Mouse (Mus musculus) megakaryocyte, embryonic 14.5 days (primary cell): Measurements from ENCODE around the gene Gm49383. TPM values are rescaled to one million over a fixed set of nuclear protein-coding genes. Genes with fewer than 3 reads are reported as not detected.
A peak's percentile ranks its signal among the peaks of the same experiment; 100 is the strongest.

Experiments used
- H3K27me3 ChIP-seq: replicated peaks from 2 replicates; pipeline ENCODE3; 2012; ENCODE audit warnings: inconsistent platforms
- H3K36me3 ChIP-seq: replicated peaks from 2 replicates; pipeline ENCODE3; 2012; ENCODE audit warnings: low read length, inconsistent platforms, mixed read lengths
- H3K4me1 ChIP-seq: 2 replicates; pipeline ENCODE4 v1.6.1; 2012; ENCODE audit warnings: inconsistent platforms
- H3K4me3 ChIP-seq: replicated peaks from 2 replicates; pipeline ENCODE3; 2012; ENCODE audit warnings: moderate library complexity, mild to moderate bottlenecking, inconsistent platforms
- H3K9me3 ChIP-seq: 2 replicates; pipeline ENCODE4 v1.6.1; 2012; ENCODE audit warnings: inconsistent platforms
- FLI1 ChIP-seq: IDR thresholded peaks from 2 replicates; pipeline ENCODE4 v1.6.1; 2012; ENCODE audit warnings: low read length, inconsistent platforms, mixed read lengths
- GATA1 ChIP-seq: IDR thresholded peaks from 3 replicates; pipeline ENCODE4 v1.6.1; 2012; ENCODE audit warnings: mixed read lengths, low read length, inconsistent platforms, borderline replicate concordance
- polyA plus RNA-seq: library from polyadenylated mRNA; stranded (reverse); fragments of >175 nt; gene quantifications from 2 replicates; pipeline ENCODE4 v1.2.3, GENCODE M21; 2012; ENCODE audit warnings: low replicate concordance; ENCODE audit not compliant: insufficient read depth

Gm49383 gene
- polyA plus RNA-seq, 1 experiment: 5.9 TPM

- no peak for TF ChIP-seq FLI1
- TF ChIP-seq GATA1: no peak
These were observed 12.3 kb downstream of the Gm49383 start for GRCm38 (mm10) chr12:69184342-69185295.

DNA sequence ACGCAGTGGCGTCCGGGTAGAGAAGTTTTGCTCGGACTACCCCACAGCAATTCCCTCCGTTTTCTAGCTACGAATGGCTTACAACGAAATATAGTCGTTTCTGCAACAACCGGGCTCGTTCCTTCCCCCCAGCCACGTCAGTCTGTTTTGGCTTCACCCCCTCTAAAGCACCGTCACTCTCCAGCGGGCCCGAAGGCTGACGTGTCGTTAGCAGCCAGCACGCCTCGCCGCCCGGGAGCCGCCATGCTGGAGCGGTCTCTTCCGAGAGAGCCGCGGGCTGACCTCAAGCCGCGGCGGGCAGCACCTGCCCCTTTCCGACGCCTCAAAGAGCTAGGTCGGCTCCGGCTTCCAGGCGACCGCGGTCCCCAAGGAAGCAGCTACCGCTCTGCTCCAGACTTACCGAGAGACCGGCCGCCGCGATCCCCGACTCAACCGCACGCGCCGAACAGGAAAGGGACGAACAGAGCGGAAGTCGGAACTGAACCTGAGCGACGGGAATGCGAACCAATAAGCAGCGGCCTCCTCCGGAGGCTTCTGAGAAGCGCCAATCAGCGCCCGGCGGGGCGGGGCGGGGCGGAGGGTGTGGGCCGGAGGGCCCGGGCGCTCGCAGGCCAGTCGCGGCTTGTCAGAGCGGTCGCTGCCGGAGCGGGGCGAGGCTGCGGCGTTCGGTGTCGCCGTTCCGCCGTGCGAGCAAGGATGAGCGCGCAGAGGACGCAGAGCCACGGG is 13.2 kb downstream of the Gm49383 start, which contains the start of the genes Rpl36al and Mgat2:
Gene Rpl36al (minus strand): TSS at position 501 of the 726 bp plus-strand sequence.
Gene Mgat2 (plus strand): TSS at position 575 of the 726 bp plus-strand sequence.
- H3K36me3 ChIP-seq: peaks cover 40% of the 10 kb centered on the region
- TF ChIP-seq GATA1: no peak
- TF ChIP-seq FLI1: no peak
- peaks cover 30% of the 10 kb centered on the region for H3K4me1 ChIP-seq
- H3K9me3 ChIP-seq: no peaks in the 10 kb centered on the region
- H3K4me3 ChIP-seq: peak within 1 kb of the TSS; percentile 98
- no peaks in the 10 kb centered on the region for H3K27me3 ChIP-seq

More at GRCm38 (mm10) chr12:69184342-69185295, 12.3 kb downstream of the Gm49383 start:
- Histone ChIP-seq H3K4me3 (peak overlapping the region; percentile 98), H3K4me1 (peaks cover 30% of the 10 kb centered on the region), H3K36me3 (peaks cover 39% of the 10 kb centered on the region), H3K9me3 (no peaks in the 10 kb centered on the region), H3K27me3 (no peaks in the 10 kb centered on the region)

DNA sequence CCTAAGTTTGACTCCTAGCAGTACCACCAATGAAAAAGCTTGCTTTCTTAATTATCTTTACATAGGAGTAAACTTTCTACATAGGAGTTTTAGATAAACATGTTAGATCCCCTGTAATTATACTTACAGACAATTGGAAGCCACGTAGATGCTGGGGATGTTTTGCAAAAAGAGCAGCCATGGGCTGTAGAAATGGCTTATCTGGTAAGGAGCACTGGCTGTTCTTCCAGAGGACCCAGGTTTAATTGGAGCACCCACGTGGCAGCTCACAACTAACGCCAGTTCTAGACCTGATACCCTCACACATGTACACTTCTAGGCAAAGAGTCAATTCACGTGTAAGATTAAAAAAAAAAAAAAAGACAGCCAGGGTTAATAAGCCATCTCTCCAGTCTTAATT is 15.1 kb downstream of the Gm49383 start:
- Histone ChIP-seq H3K36me3 (peaks cover 39% of the 10 kb centered on the region), H3K4me1 (peaks cover 18% of the 10 kb centered on the region), H3K27me3 (no peaks in the 10 kb centered on the region), H3K9me3 (peaks cover 5% of the 10 kb centered on the region; the same call in 1 of the 2 replicates), H3K4me3 (no peak overlapping the region)
- TF ChIP-seq FLI1: no peak
- no peak for TF ChIP-seq GATA1

- no peak for TF ChIP-seq FLI1
- no peak for TF ChIP-seq GATA1
- no peak overlapping the region for H3K4me3 ChIP-seq
- H3K4me1 ChIP-seq: peaks cover 5% of the 10 kb centered on the region; the same call in 1 of the 2 replicates
- H3K27me3 ChIP-seq: no peaks in the 10 kb centered on the region
- H3K36me3 ChIP-seq: peaks cover 57% of the 10 kb centered on the region
- H3K9me3 ChIP-seq: peaks cover 5% of the 10 kb centered on the region; the same call in 1 of the 2 replicates
These were observed 17.5 kb downstream of the Gm49383 start for GRCm38 (mm10) chr12:69179371-69179770.

GRCm38 (mm10) chr12:69177526-69177925 is 19.4 kb downstream of the Gm49383 start:
- H3K4me1 ChIP-seq: peaks cover 3% of the 10 kb centered on the region; the same call in 1 of the 2 replicates
- no peak overlapping the region for H3K4me3 ChIP-seq
- H3K9me3 ChIP-seq: peaks cover 5% of the 10 kb centered on the region; the same call in 1 of the 2 replicates
- H3K27me3 ChIP-seq: no peaks in the 10 kb centered on the region
- peaks cover 68% of the 10 kb centered on the region for H3K36me3 ChIP-seq
- no peak for TF ChIP-seq FLI1
- no peak for TF ChIP-seq GATA1

DNA sequence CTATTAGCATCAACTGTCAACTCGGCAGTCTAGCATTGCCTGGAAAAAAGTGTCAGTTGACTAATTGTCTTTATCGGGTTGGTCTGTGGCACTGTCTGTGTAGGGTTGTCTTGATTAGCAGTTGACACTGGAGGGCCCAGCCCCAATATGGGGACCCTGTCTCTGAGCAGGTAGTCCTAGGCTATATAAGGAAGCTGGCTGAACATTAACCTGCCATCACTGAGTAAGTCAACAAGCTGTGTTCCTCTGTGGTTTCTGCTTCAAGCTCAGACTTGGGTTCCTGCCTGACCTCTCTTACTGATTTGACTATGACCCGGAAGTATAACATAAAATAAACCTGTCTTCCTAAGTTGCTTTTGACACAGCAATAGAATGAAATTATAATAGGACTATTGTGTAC is 20.9 kb downstream of the Gm49383 start:
- no peak for TF ChIP-seq GATA1
- TF ChIP-seq FLI1: no peak
- Histone ChIP-seq H3K4me3 (no peak overlapping the region), H3K27me3 (no peaks in the 10 kb centered on the region), H3K9me3 (peaks cover 5% of the 10 kb centered on the region; the same call in 1 of the 2 replicates), H3K36me3 (peaks cover 63% of the 10 kb centered on the region), H3K4me1 (peaks cover 8% of the 10 kb centered on the region; the same call in 1 of the 2 replicates)

- no peaks in the 10 kb centered on the region for H3K27me3 ChIP-seq
- no peak for TF ChIP-seq GATA1
- no peak for TF ChIP-seq FLI1
- H3K9me3 ChIP-seq: no peaks in the 10 kb centered on the region
- peaks cover 40% of the 10 kb centered on the region for H3K4me1 ChIP-seq
- no peak overlapping the region for H3K4me3 ChIP-seq
- H3K36me3 ChIP-seq: peaks cover 37% of the 10 kb centered on the region
These were observed 25.6 kb downstream of the Gm49383 start for GRCm38 (mm10) chr12:69171307-69171706.

DNA sequence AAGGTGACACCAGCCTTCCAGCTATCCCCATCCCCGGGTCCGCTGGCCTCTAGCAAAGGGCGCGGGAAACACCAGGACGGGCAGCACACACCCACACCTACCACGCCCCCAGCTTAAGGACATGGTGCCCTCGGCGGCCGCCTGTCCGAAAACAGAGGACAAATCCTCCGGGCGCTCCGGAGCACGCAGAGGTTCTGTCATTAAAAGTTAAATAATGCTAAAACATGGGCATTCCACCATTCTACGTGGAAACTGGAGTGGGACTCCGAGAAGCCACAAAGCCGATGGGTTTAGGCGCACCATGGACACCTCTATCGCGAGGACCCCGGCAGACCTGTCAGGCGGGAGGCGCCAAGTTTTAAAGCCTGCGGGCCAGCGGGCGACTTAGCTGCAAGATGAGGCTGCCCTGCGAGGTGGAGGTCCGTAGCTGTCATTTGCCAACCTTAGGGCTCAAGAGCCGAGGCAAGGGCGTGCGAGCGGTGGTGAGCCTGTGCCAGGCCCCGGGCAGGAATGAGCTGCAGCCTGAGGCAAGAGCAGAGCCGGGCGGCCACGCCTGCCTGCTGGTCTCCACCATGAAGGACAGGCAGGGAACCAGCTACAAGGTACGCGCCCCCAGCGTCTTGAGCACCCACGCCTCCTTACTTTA is 28.3 kb downstream of the Gm49383 start, which contains the start of gene Lrr1:
Gene Lrr1 (plus strand): TSS at position 354 of the 646 bp plus-strand sequence.
- peaks cover 13% of the 10 kb centered on the region for H3K36me3 ChIP-seq
- peak within 1 kb of the TSS; percentile 99 for H3K4me3 ChIP-seq
- TF ChIP-seq FLI1: no peak
- TF ChIP-seq GATA1: no peak
- no peaks in the 10 kb centered on the region for H3K9me3 ChIP-seq
- H3K27me3 ChIP-seq: no peaks in the 10 kb centered on the region
- peaks cover 51% of the 10 kb centered on the region for H3K4me1 ChIP-seq
